Mouse (Mus musculus): ENCODE measurements around the gene Vps35l. TPM values are rescaled to one million over a fixed set of nuclear protein-coding genes. Genes with fewer than 3 reads are reported as not detected.

Vps35l gene
- polyA plus RNA-seq, 1 experiment from 2014 or later = 48.8 TPM

GRCm38 (mm10) chr7:118765604-118766003 is 25.6 kb downstream of the Vps35l start:
- WGBS = 66% methylated on average over 8 of the region's 8 CpGs
- H3K36me3 ChIP-seq (ENCODE audit: control insufficient read depth, insufficient read depth) = peaks cover 11% of the 10 kb centered on the region; the same call in 1 of the 2 replicates
- H3K4me3 ChIP-seq (ENCODE audit: low read length) = no peak overlapping the region
- H3K9me3 ChIP-seq (replicated peaks; ENCODE audit: control insufficient read depth, low read length) = no peaks in the 10 kb centered on the region
- H3K27me3 ChIP-seq (ENCODE audit: control insufficient read depth, insufficient read depth, low read length) = no peaks in the 10 kb centered on the region
- H3K4me2 ChIP-seq (ENCODE audit: low read depth, low read length) = no peak overlapping the region
- no peaks in the 10 kb centered on the region for H3K4me1 ChIP-seq (ENCODE audit: control insufficient read depth, insufficient read depth, low read length)
- H3K9ac ChIP-seq (ENCODE audit: low read length) = no peak overlapping the region
- ATAC-seq (replicated peaks; ENCODE audit: extremely low read depth, insufficient read depth, low FRiP score) = no peak
- H3K27ac ChIP-seq (ENCODE audit: low read length) = 0 out of 2 replicates have a peak overlapping the region, but pooled peaks have one; percentile 22

- WGBS = 57% methylated on average over 18 of the region's 18 CpGs
- no peak overlapping the region for H3K9ac ChIP-seq (ENCODE audit: low read length)
- H3K36me3 ChIP-seq (ENCODE audit: control insufficient read depth, insufficient read depth) = peaks cover 9% of the 10 kb centered on the region; the same call in 1 of the 2 replicates
- no peak for ATAC-seq (replicated peaks; ENCODE audit: extremely low read depth, insufficient read depth, low FRiP score)
- H3K4me3 ChIP-seq (ENCODE audit: low read length) = no peak overlapping the region
- H3K27ac ChIP-seq (ENCODE audit: low read length) = no peak overlapping the region
- no peaks in the 10 kb centered on the region for H3K4me1 ChIP-seq (ENCODE audit: control insufficient read depth, insufficient read depth, low read length)
- H3K9me3 ChIP-seq (replicated peaks; ENCODE audit: control insufficient read depth, low read length) = no peaks in the 10 kb centered on the region
- no peak overlapping the region for H3K4me2 ChIP-seq (ENCODE audit: low read depth, low read length)
- no peaks in the 10 kb centered on the region for H3K27me3 ChIP-seq (ENCODE audit: control insufficient read depth, insufficient read depth, low read length)
These were observed 26.2 kb downstream of the Vps35l start for GRCm38 (mm10) chr7:118766119-118766833.

- Histone ChIP-seq H3K36me3 (ENCODE audit: control insufficient read depth, insufficient read depth) (peaks cover 8% of the 10 kb centered on the region; the same call in 1 of the 2 replicates), H3K9ac (ENCODE audit: low read length) (no peak overlapping the region), H3K4me1 (ENCODE audit: control insufficient read depth, insufficient read depth, low read length) (no peaks in the 10 kb centered on the region), H3K27me3 (ENCODE audit: control insufficient read depth, insufficient read depth, low read length) (no peaks in the 10 kb centered on the region), H3K9me3 (replicated peaks; ENCODE audit: control insufficient read depth, low read length) (no peaks in the 10 kb centered on the region), H3K27ac (ENCODE audit: low read length) (no peak overlapping the region), H3K4me2 (ENCODE audit: low read depth, low read length) (no peak overlapping the region), H3K4me3 (ENCODE audit: low read length) (no peak overlapping the region)
- ATAC-seq (replicated peaks; ENCODE audit: extremely low read depth, insufficient read depth, low FRiP score) = no peak
- WGBS = 77% methylated on average over 5 of the region's 5 CpGs
These were observed 26.8 kb downstream of the Vps35l start for GRCm38 (mm10) chr7:118766834-118767224.

- Histone ChIP-seq H3K27me3 (ENCODE audit: control insufficient read depth, insufficient read depth, low read length) (no peaks in the 10 kb centered on the region), H3K4me2 (ENCODE audit: low read depth, low read length) (no peak overlapping the region), H3K4me3 (ENCODE audit: low read length) (no peak overlapping the region), H3K27ac (ENCODE audit: low read length) (no peak overlapping the region), H3K9me3 (replicated peaks; ENCODE audit: control insufficient read depth, low read length) (no peaks in the 10 kb centered on the region), H3K36me3 (ENCODE audit: control insufficient read depth, insufficient read depth) (0 out of 2 replicates have a peak, but pooled peaks cover 4% of the 10 kb centered on the region), H3K9ac (ENCODE audit: low read length) (no peak overlapping the region), H3K4me1 (ENCODE audit: control insufficient read depth, insufficient read depth, low read length) (no peaks in the 10 kb centered on the region)
- no peak for ATAC-seq (replicated peaks; ENCODE audit: extremely low read depth, insufficient read depth, low FRiP score)
- WGBS = 52% methylated on average over 8 of the region's 8 CpGs
These were observed 29.2 kb downstream of the Vps35l start for GRCm38 (mm10) chr7:118769208-118769607.

GRCm38 (mm10) chr7:118769655-118770054 is 29.6 kb downstream of the Vps35l start:
- H3K9ac ChIP-seq (ENCODE audit: low read length) = no peak overlapping the region

GRCm38 (mm10) chr7:118773027-118773426 is 33.0 kb downstream of the Vps35l start:
- 77% methylated on average over 12 of the region's 12 CpGs for WGBS
- Histone ChIP-seq H3K4me1 (ENCODE audit: control insufficient read depth, insufficient read depth, low read length) (peaks cover 8% of the 10 kb centered on the region; the same call in 1 of the 2 replicates), H3K9me3 (replicated peaks; ENCODE audit: control insufficient read depth, low read length) (no peaks in the 10 kb centered on the region), H3K4me2 (ENCODE audit: low read depth, low read length) (no peak overlapping the region), H3K27me3 (ENCODE audit: control insufficient read depth, insufficient read depth, low read length) (no peaks in the 10 kb centered on the region), H3K9ac (ENCODE audit: low read length) (no peak overlapping the region), H3K36me3 (ENCODE audit: control insufficient read depth, insufficient read depth) (peaks cover 4% of the 10 kb centered on the region; the same call in 1 of the 2 replicates), H3K27ac (ENCODE audit: low read length) (no peak overlapping the region), H3K4me3 (ENCODE audit: low read length) (no peak overlapping the region)
- ATAC-seq (replicated peaks; ENCODE audit: extremely low read depth, insufficient read depth, low FRiP score) = no peak

More at GRCm38 (mm10) chr7:118769655-118770054, 29.6 kb downstream of the Vps35l start:
- WGBS = 17% methylated on average over 1 of the region's 1 CpGs
- no peak overlapping the region for H3K4me2 ChIP-seq (ENCODE audit: low read depth, low read length)
- no peaks in the 10 kb centered on the region for H3K27me3 ChIP-seq (ENCODE audit: control insufficient read depth, insufficient read depth, low read length)
- H3K27ac ChIP-seq (ENCODE audit: low read length) = no peak overlapping the region
- H3K9me3 ChIP-seq (replicated peaks; ENCODE audit: control insufficient read depth, low read length) = no peaks in the 10 kb centered on the region
- H3K4me3 ChIP-seq (ENCODE audit: low read length) = no peak overlapping the region
- H3K36me3 ChIP-seq (ENCODE audit: control insufficient read depth, insufficient read depth) = 0 out of 2 replicates have a peak, but pooled peaks cover 4% of the 10 kb centered on the region
- H3K4me1 ChIP-seq (ENCODE audit: control insufficient read depth, insufficient read depth, low read length) = no peaks in the 10 kb centered on the region
- no peak for ATAC-seq (replicated peaks; ENCODE audit: extremely low read depth, insufficient read depth, low FRiP score)

- no peaks in the 10 kb centered on the region for H3K9me3 ChIP-seq (replicated peaks; ENCODE audit: control insufficient read depth, low read length)
- H3K27me3 ChIP-seq (ENCODE audit: control insufficient read depth, insufficient read depth, low read length) = no peaks in the 10 kb centered on the region
- no peak overlapping the region for H3K4me3 ChIP-seq (ENCODE audit: low read length)
- H3K4me1 ChIP-seq (ENCODE audit: control insufficient read depth, insufficient read depth, low read length) = peaks cover 8% of the 10 kb centered on the region; the same call in 1 of the 2 replicates
- 82% methylated on average over 7 of the region's 7 CpGs for WGBS
- H3K4me2 ChIP-seq (ENCODE audit: low read depth, low read length) = no peak overlapping the region
- H3K9ac ChIP-seq (ENCODE audit: low read length) = no peak overlapping the region
- ATAC-seq (replicated peaks; ENCODE audit: extremely low read depth, insufficient read depth, low FRiP score) = no peak
- H3K36me3 ChIP-seq (ENCODE audit: control insufficient read depth, insufficient read depth) = peaks cover 10% of the 10 kb centered on the region
- H3K27ac ChIP-seq (ENCODE audit: low read length) = no peak overlapping the region
These were observed 36.0 kb downstream of the Vps35l start for GRCm38 (mm10) chr7:118775991-118776390.

GRCm38 (mm10) chr7:118776491-118776890 is 36.5 kb downstream of the Vps35l start:
- Histone ChIP-seq H3K4me1 (ENCODE audit: control insufficient read depth, insufficient read depth, low read length) (peaks cover 8% of the 10 kb centered on the region; the same call in 1 of the 2 replicates), H3K4me2 (ENCODE audit: low read depth, low read length) (no peak overlapping the region), H3K9me3 (replicated peaks; ENCODE audit: control insufficient read depth, low read length) (no peaks in the 10 kb centered on the region), H3K4me3 (ENCODE audit: low read length) (no peak overlapping the region), H3K27ac (ENCODE audit: low read length) (no peak overlapping the region), H3K36me3 (ENCODE audit: control insufficient read depth, insufficient read depth) (peaks cover 10% of the 10 kb centered on the region), H3K27me3 (ENCODE audit: control insufficient read depth, insufficient read depth, low read length) (no peaks in the 10 kb centered on the region), H3K9ac (ENCODE audit: low read length) (no peak overlapping the region)
- no peak for ATAC-seq (replicated peaks; ENCODE audit: extremely low read depth, insufficient read depth, low FRiP score)
- WGBS = 79% methylated on average over 9 of the region's 9 CpGs

GRCm38 (mm10) chr7:118777598-118778394 is 37.8 kb downstream of the Vps35l start:
- no peak overlapping the region for H3K9ac ChIP-seq (ENCODE audit: low read length)
- no peak overlapping the region for H3K4me3 ChIP-seq (ENCODE audit: low read length)
- 58% methylated on average over 10 of the region's 10 CpGs for WGBS
- H3K27ac ChIP-seq (ENCODE audit: low read length) = peak overlapping the region; percentile 51
- H3K4me1 ChIP-seq (ENCODE audit: control insufficient read depth, insufficient read depth, low read length) = peaks cover 8% of the 10 kb centered on the region; the same call in 1 of the 2 replicates
- no peaks in the 10 kb centered on the region for H3K27me3 ChIP-seq (ENCODE audit: control insufficient read depth, insufficient read depth, low read length)
- H3K36me3 ChIP-seq (ENCODE audit: control insufficient read depth, insufficient read depth) = peaks cover 9% of the 10 kb centered on the region
- ATAC-seq (replicated peaks; ENCODE audit: extremely low read depth, insufficient read depth, low FRiP score) = peak; percentile 69
- no peak overlapping the region for H3K4me2 ChIP-seq (ENCODE audit: low read depth, low read length)
- no peaks in the 10 kb centered on the region for H3K9me3 ChIP-seq (replicated peaks; ENCODE audit: control insufficient read depth, low read length)
